Mouse (Mus musculus): ENCODE data around the gene Mon1b. TPM values are rescaled to one million over a fixed set of nuclear protein-coding genes. Genes with fewer than 3 reads are reported as not detected.

Gene Mon1b
- polyA plus RNA-seq, 1 experiment = 7.0 TPM

- TF ChIP-seq CTCF (conservative IDR thresholded peaks at IDR 0.05; ENCODE audit: insufficient read depth, insufficient read length, low read depth, low read length) = no peak
- no peak for TF ChIP-seq POLR2A (IDR thresholded peaks at IDR 0.05; ENCODE audit: low read depth, low read length)
- WGBS = 55% methylated on average over 14 of the region's 14 CpGs
- no peaks in the 10 kb centered on the region for H3K27me3 ChIP-seq (replicated peaks; ENCODE audit: control insufficient read depth, insufficient read depth, low read length)
- no peak overlapping the region for H3K27ac ChIP-seq (ENCODE audit: insufficient read depth, low read depth, low read length)
- H3K4me1 ChIP-seq (ENCODE audit: control insufficient read depth, insufficient read depth, low read length) = no peaks in the 10 kb centered on the region
- no peak overlapping the region for H3K4me3 ChIP-seq (ENCODE audit: insufficient read depth, low read depth, low read length)
- DNase-seq = no peak
- H3K36me3 ChIP-seq (ENCODE audit: control insufficient read depth, insufficient read depth, low read length) = no peaks in the 10 kb centered on the region
Observed at GRCm38 (mm10) chr8:113691622-113692343, 56.4 kb downstream of the Mon1b start.

Other genes with a start within 250 kb of the Mon1b start
- gene Syce1l, start 7.6 kb downstream of the Mon1b start, polyA plus RNA-seq (2012; rRNA removed) = 0.11 TPM in 1 of 2 replicates, not detected in the other
- not detected in 2 replicates for gene Adamts18, start 213.2 kb downstream of the Mon1b start, polyA plus RNA-seq (2012; rRNA removed)